Mouse (Mus musculus): Measurements from ENCODE around the gene Nphs2. TPM values are rescaled to one million over a fixed set of nuclear protein-coding genes. Genes with fewer than 3 reads are reported as not detected.

Gene Nphs2
- polyA plus RNA-seq, 2 experiments, result 0.01 TPM; not detected in 1

- H3K9me3 ChIP-seq (ENCODE audit: control insufficient read depth, low read length), result no peaks in the 10 kb centered on the region
- H3K27me3 ChIP-seq (ENCODE audit: control insufficient read depth, insufficient read depth, low read length), result peaks cover 44% of the 10 kb centered on the region
- H3K27ac ChIP-seq, result no peak overlapping the region
- no peak overlapping the region for H3K4me3 ChIP-seq (ENCODE audit: insufficient read depth in 1 of 2, low read depth in 2 of 2, low read length in 2 of 2)
- WGBS (ENCODE audit: insufficient replicate concordance), result 9% methylated on average over 1 of the region's 1 CpGs
- no peak overlapping the region for H3K4me2 ChIP-seq (ENCODE audit: low read depth)
- H3K9ac ChIP-seq (replicated peaks), result no peak overlapping the region
- ATAC-seq (ENCODE audit: insufficient read depth) (no peak), DNase-seq (ENCODE audit: low read depth in 3 of 3, low spot score in 3 of 3) (no peak)
- TF ChIP-seq EP300 (IDR thresholded peaks at IDR 0.05; ENCODE audit: low read depth), result no peak
- TF ChIP-seq CTCF (IDR thresholded peaks at IDR 0.05; ENCODE audit: low read depth), result no peak
- H3K36me3 ChIP-seq (replicated peaks; ENCODE audit: control insufficient read depth, insufficient read depth, low read depth), result no peaks in the 10 kb centered on the region
- no peaks in the 10 kb centered on the region for H3K4me1 ChIP-seq (replicated peaks; ENCODE audit: control insufficient read depth in 2 of 2, insufficient read depth in 2 of 2, low read length in 1 of 2)
These were observed 1.9 kb upstream of the Nphs2 start for GRCm38 (mm10) chr1:156308595-156308994.

- no peak overlapping the region for H3K9ac ChIP-seq (replicated peaks)
- ATAC-seq (ENCODE audit: insufficient read depth), result no peak
- no peaks in the 10 kb centered on the region for H3K9me3 ChIP-seq (ENCODE audit: control insufficient read depth, low read length)
- no peaks in the 10 kb centered on the region for H3K36me3 ChIP-seq (replicated peaks; ENCODE audit: control insufficient read depth, insufficient read depth, low read depth)
- TF ChIP-seq CTCF (IDR thresholded peaks at IDR 0.05; ENCODE audit: low read depth) (no peak), EP300 (IDR thresholded peaks at IDR 0.05; ENCODE audit: low read depth) (no peak)
- no peak overlapping the region for H3K4me3 ChIP-seq (ENCODE audit: insufficient read depth in 1 of 2, low read depth in 2 of 2, low read length in 2 of 2)
- WGBS (ENCODE audit: insufficient replicate concordance), result 65% methylated on average over 9 of the region's 9 CpGs
- no peaks in the 10 kb centered on the region for H3K4me1 ChIP-seq (replicated peaks; ENCODE audit: control insufficient read depth in 2 of 2, insufficient read depth in 2 of 2, low read length in 1 of 2)
- no peak overlapping the region for H3K27ac ChIP-seq
- no peak overlapping the region for H3K4me2 ChIP-seq (ENCODE audit: low read depth)
- no peaks in the 10 kb centered on the region for H3K27me3 ChIP-seq (ENCODE audit: control insufficient read depth, insufficient read depth, low read length)
- DNase-seq (ENCODE audit: low read depth in 3 of 3, low spot score in 3 of 3), result no peak
These were observed 12.6 kb downstream of the Nphs2 start for GRCm38 (mm10) chr1:156323126-156323525.

- TF ChIP-seq CTCF (IDR thresholded peaks at IDR 0.05; ENCODE audit: low read depth), result no peak
- TF ChIP-seq EP300 (IDR thresholded peaks at IDR 0.05; ENCODE audit: low read depth), result no peak
- 42% methylated on average over 4 of the region's 4 CpGs for WGBS (ENCODE audit: insufficient replicate concordance)
- no peak overlapping the region for H3K9ac ChIP-seq (replicated peaks)
These were observed 30.3 kb downstream of the Nphs2 start for GRCm38 (mm10) chr1:156340847-156341246.

GRCm38 (mm10) chr1:156344433-156344832 lies 33.9 kb downstream of the Nphs2 start:
- Histone ChIP-seq H3K4me2 (ENCODE audit: low read depth) (no peak overlapping the region), H3K36me3 (replicated peaks; ENCODE audit: control insufficient read depth, insufficient read depth, low read depth) (no peaks in the 10 kb centered on the region), H3K4me1 (replicated peaks; ENCODE audit: control insufficient read depth in 2 of 2, insufficient read depth in 2 of 2, low read length in 1 of 2) (no peaks in the 10 kb centered on the region), H3K4me3 (ENCODE audit: insufficient read depth in 1 of 2, low read depth in 2 of 2, low read length in 2 of 2) (no peak overlapping the region), H3K27ac (no peak overlapping the region), H3K9ac (replicated peaks) (no peak overlapping the region), H3K27me3 (ENCODE audit: control insufficient read depth, insufficient read depth, low read length) (no peaks in the 10 kb centered on the region), H3K9me3 (ENCODE audit: control insufficient read depth, low read length) (no peaks in the 10 kb centered on the region)
- ATAC-seq (ENCODE audit: insufficient read depth) (no peak), DNase-seq (ENCODE audit: low read depth in 3 of 3, low spot score in 3 of 3) (no peak)
- WGBS (ENCODE audit: insufficient replicate concordance), result 43% methylated on average over 4 of the region's 4 CpGs
- TF ChIP-seq EP300 (IDR thresholded peaks at IDR 0.05; ENCODE audit: low read depth) (no peak), CTCF (IDR thresholded peaks at IDR 0.05; ENCODE audit: low read depth) (no peak)

More at GRCm38 (mm10) chr1:156340847-156341246, 30.3 kb downstream of the Nphs2 start:
- Histone ChIP-seq H3K27me3 (ENCODE audit: control insufficient read depth, insufficient read depth, low read length) (no peaks in the 10 kb centered on the region), H3K27ac (no peak overlapping the region), H3K4me1 (replicated peaks; ENCODE audit: control insufficient read depth in 2 of 2, insufficient read depth in 2 of 2, low read length in 1 of 2) (no peaks in the 10 kb centered on the region), H3K36me3 (replicated peaks; ENCODE audit: control insufficient read depth, insufficient read depth, low read depth) (no peaks in the 10 kb centered on the region), H3K4me2 (ENCODE audit: low read depth) (no peak overlapping the region), H3K4me3 (ENCODE audit: insufficient read depth in 1 of 2, low read depth in 2 of 2, low read length in 2 of 2) (no peak overlapping the region), H3K9me3 (ENCODE audit: control insufficient read depth, low read length) (no peaks in the 10 kb centered on the region)
- no peak for DNase-seq (ENCODE audit: low read depth in 3 of 3, low spot score in 3 of 3)
- ATAC-seq (ENCODE audit: insufficient read depth), result no peak

GRCm38 (mm10) chr1:156345633-156346032 lies 35.1 kb downstream of the Nphs2 start:
- H3K27ac ChIP-seq, result no peak overlapping the region
- TF ChIP-seq EP300 (IDR thresholded peaks at IDR 0.05; ENCODE audit: low read depth) (no peak), CTCF (IDR thresholded peaks at IDR 0.05; ENCODE audit: low read depth) (no peak)
- DNase-seq (ENCODE audit: low read depth in 3 of 3, low spot score in 3 of 3), result no peak
- no peak overlapping the region for H3K4me2 ChIP-seq (ENCODE audit: low read depth)
- no peaks in the 10 kb centered on the region for H3K4me1 ChIP-seq (replicated peaks; ENCODE audit: control insufficient read depth in 2 of 2, insufficient read depth in 2 of 2, low read length in 1 of 2)
- no peaks in the 10 kb centered on the region for H3K9me3 ChIP-seq (ENCODE audit: control insufficient read depth, low read length)
- H3K36me3 ChIP-seq (replicated peaks; ENCODE audit: control insufficient read depth, insufficient read depth, low read depth), result no peaks in the 10 kb centered on the region
- ATAC-seq (ENCODE audit: insufficient read depth), result no peak
- no peaks in the 10 kb centered on the region for H3K27me3 ChIP-seq (ENCODE audit: control insufficient read depth, insufficient read depth, low read length)
- 76% methylated on average over 4 of the region's 4 CpGs for WGBS (ENCODE audit: insufficient replicate concordance)
- H3K4me3 ChIP-seq (ENCODE audit: insufficient read depth in 1 of 2, low read depth in 2 of 2, low read length in 2 of 2), result no peak overlapping the region
- no peak overlapping the region for H3K9ac ChIP-seq (replicated peaks)
